Mouse (Mus musculus): ENCODE results near the gene Dtx1. TPM values are rescaled to one million over a fixed set of nuclear protein-coding genes. Genes with fewer than 3 reads are reported as not detected.

Dtx1 gene
- total RNA-seq, 2 experiments from 2014 or later, result 84.4 to 90.4 TPM

DNA sequence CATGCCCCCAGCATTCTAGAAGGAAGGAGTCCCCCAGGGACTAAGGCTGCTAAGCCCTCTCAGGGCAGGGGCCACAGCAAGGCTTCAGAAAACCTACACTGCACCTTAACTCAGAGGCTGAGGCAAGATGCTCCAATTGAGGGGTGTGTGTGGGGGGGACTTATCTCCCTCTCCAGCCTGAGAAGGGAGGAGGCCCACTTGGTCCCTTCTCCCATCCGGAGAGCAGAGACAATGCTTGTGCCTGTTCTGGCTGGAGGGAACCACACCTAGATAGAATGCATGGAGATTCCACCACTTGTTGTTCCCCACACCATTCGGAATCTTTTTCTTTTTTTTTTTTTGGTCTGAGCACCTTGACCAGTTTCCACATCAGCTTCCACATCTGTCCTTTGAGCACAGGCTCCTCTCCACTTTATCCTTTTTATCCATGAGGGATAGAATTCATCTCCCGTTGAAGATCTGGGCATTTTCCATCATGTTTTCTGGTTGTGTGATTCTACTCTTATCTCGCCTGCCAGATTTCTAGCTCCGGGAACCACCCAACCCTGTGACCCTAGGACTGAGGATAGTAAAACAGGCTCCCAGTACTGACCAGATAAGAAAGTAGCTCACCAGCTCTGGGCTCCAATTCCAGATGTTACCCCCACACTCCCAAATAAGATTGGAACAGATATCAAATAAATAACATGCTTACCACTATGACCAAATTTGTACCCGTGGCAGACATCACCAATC lies 24.8 kb downstream of the Dtx1 start:
- no peak for DNase-seq (ENCODE audit: extremely low spot score in 1 of 2, low spot score in 2 of 2)
- intact Hi-C loops (cut with DNase I), result no loop called here

DNA sequence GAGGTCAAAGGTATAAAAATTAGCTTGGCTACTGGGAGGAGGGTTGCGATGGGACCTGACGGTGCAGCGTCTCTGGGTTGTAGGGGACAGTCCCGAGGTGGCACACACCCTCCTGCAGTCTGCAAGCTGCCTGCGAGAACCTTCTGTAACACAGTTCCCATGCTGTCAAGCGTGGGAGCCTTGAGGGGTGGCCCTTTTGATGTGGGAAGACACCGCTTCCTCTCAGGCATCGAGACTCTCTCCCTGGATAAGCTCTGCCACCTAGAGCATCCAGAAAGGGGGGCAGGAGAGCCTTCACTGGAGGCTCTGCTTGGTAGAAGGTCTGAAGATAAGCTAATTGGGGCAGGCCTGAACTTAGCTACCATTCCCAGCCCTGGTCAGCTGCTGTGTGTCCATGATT lies 26.0 kb downstream of the Dtx1 start:
- DNase-seq (ENCODE audit: extremely low spot score in 1 of 2, low spot score in 2 of 2), result no peak
- intact Hi-C loops (cut with DNase I), result no loop called here

DNA sequence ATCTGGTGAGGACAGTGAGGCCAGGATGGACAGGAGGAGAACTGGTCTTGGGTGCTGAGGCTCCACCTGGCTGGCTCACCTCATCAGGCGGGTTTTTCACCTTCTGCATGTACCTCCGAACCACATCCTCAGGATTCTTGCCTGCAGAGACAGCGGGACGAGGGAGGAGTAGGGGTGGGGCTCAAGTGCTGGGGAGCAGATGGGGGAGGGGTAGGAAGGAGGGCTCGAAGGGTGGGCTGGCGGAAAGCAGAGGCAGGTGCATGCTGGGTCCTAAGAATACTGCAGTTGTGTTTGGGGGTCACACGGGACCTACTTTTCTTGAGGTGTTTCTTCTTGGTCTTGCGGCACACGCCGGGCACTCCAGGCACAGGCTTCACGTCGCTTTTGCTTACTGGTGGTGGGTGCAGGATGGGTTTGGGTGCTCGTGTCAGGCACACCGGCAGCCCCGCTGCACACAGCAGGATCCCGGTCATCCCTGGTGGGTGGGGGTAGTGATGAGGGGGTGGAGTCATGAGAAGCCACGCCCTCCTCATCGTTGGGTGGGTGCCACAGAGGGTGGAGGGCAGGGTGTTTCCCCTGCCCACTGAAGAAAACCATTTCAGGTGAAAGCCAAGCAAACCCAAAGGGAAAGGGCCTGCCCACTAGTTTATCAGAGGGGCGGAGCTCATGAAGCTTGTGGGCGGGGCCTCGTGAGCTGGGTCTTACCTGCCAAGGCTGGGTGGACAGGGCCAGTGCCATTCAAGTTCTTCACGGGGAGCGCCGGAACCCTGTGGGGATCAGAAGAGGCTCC lies 28.6 kb downstream of the Dtx1 start:
- peak in 1 of 2 experiments; percentile 38 for DNase-seq (ENCODE audit: extremely low spot score in 1 of 2, low spot score in 2 of 2)
- intact Hi-C loops (cut with DNase I), result no loop called here

DNA sequence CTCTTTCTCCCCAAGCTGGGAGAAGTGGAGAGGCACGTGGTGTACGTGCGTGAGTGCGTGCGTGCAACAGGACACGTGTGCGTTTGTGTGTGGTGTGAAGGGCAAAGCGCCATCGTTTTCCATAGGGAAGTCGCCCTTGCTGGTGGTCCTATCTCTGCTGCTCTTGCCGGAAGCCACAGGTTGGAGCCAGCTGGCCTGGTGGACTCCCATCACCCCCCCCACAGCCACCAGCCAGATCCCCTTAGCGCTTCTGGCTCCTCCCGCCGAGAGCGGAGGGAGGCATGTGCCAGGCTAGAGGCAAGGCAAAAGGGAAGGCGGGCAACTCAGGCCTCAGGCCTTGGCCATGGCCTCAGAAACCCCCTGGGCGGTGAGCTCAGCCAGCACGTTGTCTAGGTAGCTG lies 30.8 kb downstream of the Dtx1 start:
- intact Hi-C loops (cut with DNase I), result loop anchor here (2.0 kb wide), 1 partner anchor 30 kb away; the partner anchor contains the start of gene Dtx1
- peak; percentile 36 to 64 for DNase-seq (ENCODE audit: extremely low spot score in 1 of 2, low spot score in 2 of 2)

DNA sequence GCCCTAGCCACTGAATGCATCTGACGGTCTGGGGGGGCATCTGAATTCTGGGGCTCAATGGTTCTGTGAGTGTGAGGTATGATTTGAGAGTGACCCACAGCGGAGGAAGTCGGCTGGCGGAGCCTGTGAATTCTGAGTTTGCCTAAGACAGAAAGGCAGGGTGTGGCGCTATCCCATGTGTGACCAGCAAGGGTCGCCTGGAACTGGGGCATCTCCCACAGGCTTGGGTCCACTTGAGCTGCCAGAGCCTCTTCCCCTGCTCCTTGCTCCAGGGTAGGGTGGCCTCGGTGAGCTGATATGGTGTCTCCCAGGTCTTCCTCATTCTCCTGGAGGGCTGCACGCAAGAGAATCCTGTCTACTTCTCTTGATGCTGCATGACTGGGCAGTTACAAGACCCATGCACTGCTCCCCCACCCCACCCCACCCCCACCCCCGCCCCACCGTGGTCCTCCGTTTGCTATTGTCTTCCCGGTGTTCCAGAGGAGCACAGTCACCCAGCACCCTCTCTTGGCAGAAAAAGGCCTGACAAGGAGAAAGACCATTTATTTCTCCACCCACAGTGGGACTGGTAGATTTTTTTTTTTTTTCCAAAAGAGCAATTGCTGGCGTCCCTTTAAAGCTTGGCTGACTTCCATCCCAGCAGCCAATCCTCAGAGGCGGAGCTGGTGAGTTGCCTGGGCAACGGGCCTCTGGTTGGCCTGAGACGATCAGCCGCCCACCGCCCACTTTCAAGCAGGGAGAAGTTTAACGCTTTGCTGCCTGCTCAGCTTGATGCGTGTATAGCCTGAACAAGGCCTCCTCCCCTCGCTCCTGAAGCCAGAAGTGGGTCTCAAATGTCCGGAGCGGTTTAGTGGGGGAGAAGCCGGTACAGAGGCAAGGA lies 31.8 kb downstream of the Dtx1 start:
- DNase-seq (ENCODE audit: extremely low spot score in 1 of 2, low spot score in 2 of 2), result peak; percentile 96 to 97
- intact Hi-C loops (cut with DNase I), result loop anchor here (2.0 kb wide), 1 partner anchor 31 kb away; the partner anchor contains the start of gene Dtx1

DNA sequence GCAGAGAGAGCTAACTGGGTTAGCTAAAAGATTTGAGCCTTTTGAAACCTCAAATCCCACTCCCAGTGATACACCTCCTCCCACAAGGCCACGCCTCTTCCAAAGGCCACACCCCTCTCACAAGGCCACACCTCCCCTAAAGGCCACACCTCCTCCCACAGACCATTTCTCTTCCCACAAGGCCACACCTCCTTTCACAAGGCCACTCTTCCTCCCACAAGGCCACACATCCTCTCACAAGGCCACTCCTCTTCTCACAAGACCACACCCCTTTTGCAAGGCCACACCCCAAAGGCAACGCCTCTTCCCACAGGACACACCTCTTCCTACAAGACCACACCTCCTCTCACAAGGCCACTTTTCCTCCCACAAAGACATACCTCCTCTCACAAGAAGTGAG lies 34.2 kb downstream of the Dtx1 start:
- intact Hi-C loops (cut with DNase I), result no loop called here
- DNase-seq (ENCODE audit: extremely low spot score in 1 of 2, low spot score in 2 of 2), result no peak

DNA sequence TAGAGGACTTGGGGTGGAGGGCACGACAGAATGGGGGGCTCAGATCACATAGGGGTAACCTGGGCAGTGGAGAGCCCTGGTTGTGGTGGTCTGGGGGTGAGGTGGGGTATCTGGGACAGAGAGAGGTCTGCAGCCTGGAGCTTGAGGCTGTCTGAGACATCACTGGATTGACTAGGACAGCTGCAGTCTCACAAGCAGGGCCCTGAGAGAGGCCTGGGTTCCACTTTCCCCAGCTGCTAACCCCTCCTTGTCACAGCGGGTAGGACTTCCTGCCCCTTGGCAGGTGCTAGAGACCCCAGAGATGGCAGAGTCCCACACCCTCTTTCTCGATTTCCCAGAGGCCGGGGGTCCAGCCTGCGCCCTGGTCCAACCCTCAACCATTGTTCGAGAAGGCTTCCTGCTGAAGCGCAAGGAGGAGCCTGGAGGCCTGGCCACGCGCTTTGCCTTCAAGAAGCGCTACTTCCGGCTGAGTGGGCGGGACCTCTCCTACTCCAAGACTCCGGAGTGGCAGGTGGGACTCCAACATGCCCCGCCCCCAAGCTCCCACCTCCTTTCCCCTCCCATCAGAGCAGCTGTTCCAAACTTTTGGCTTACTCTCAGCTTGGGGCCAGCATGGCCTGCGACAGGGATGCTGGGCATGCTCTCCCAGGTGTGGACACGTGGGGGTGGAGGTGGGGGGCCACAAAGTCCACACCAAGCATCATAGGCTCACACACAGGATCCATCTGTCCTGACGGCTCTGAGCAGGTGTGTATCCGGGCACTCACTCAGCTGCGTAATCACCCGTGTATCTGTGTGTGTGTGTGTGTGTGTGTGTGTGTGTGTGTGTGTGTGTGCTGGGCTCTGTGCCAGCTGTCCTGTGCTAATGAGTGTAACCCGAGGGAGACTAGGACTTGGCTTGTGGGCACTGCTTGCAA lies 37.2 kb downstream of the Dtx1 start:
- DNase-seq (ENCODE audit: extremely low spot score in 1 of 2, low spot score in 2 of 2), result peak in 1 of 2 experiments; percentile 77
- intact Hi-C loops (cut with DNase I), result no loop called here

DNA sequence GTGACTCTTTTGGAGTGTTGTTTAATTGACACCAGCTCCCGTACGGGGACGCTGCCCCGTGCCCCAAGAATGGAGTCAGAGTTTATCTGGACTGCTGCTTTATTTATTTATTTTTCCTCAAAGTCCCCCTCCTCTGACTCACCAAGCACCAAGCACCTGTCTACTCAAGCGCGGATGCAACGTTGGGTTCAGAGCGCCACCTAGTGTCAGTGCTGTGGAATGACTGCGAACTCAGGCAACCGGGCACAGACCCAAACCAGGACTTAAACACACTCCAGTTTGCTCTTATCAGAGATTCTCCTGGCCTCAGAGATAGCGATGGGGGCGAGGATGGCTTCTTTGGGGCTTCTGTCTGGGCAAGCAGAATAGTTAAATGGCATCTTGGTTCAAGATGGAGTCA lies 38.1 kb downstream of the Dtx1 start:
- DNase-seq (ENCODE audit: extremely low spot score in 1 of 2, low spot score in 2 of 2), result peak; percentile 69 to 78
- intact Hi-C loops (cut with DNase I), result loop anchor here (2.0 kb wide), 1 partner anchor 53 kb away; no protein-coding TSS in a partner anchor

DNA sequence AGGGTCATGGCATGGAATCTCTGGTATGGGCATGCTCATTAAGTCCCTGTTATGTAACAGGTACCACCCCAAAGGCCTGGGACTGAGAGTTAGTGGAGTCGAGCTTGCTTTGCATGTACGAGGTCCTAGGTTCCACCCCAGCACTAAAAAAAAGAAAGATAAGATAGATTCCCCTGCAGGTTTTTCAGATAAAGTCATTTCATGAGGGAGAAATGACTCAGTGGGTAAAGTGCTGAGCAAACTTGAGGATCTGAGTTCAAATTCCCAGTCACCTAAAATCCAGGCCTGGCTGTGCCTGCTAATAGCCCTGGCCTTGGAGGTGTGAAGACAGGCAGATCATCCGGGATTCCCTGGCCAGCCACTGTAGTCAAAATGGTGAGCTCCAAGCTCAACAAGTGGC lies 39.9 kb downstream of the Dtx1 start:
- intact Hi-C loops (cut with DNase I), result loop anchor here (2.0 kb wide), 1 partner anchor 51 kb away; no protein-coding TSS in a partner anchor
- no peak for DNase-seq (ENCODE audit: extremely low spot score in 1 of 2, low spot score in 2 of 2)

DNA sequence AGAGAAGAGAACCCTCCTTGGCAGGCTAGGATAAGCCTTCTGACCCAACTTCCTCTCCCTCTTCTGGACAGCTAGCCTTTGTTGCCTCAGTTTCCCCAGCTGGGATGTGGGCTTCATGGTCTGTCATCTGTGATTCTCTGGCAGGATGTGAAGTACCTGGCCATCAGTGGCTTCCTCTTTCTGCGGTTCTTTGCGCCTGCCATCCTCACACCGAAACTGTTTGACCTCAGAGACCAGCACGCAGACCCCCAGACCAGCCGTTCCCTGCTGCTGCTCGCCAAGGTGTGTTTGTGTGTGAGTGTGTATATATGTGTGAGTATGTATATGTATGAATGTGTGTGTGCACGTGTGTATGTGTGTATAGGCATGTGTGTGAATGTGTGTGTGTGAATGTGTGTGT lies 41.6 kb downstream of the Dtx1 start:
- DNase-seq (ENCODE audit: extremely low spot score in 1 of 2, low spot score in 2 of 2), result no peak
- intact Hi-C loops (cut with DNase I), result no loop called here

DNA sequence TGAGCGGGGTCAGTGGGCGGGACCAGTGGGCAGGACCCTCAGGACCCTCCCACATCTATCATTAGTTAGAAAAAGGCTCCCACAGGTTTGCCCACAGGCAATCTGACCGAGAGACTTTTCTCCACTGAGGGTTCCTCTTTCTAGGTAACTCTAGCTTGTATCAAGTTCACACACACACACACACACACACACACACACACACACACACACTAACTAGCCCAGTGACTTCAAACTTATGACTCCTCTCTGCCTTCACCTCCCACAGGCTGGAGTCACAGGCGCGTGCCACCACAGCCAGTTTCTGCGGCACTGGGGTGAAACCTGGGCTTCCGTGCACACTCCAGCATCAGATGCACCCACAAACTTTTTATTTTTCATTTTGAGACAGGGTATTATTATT lies 43.0 kb downstream of the Dtx1 start:
- DNase-seq (ENCODE audit: extremely low spot score in 1 of 2, low spot score in 2 of 2), result no peak
- intact Hi-C loops (cut with DNase I), result no loop called here

DNA sequence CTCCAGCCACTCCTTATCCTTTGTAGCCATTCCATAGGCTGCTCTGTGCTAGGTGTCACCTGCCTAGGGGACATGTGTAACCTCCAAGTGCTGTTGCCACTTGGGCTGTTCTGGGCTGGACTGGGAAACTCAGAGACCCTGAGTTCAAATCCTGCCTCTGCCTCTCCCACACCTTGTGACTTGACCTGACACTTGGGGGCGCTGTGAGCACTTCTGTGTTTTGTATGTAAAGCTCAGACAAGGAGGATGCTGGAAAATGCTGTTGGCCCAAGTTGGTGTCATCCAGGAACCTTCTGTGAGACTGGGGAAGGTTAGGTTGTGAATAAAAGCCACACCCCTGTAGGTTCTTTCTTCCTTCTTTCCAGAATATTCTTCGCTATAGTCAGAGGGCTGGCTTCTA lies 46.8 kb downstream of the Dtx1 start:
- intact Hi-C loops (cut with DNase I), result no loop called here
- no peak for DNase-seq (ENCODE audit: extremely low spot score in 1 of 2, low spot score in 2 of 2)

DNA sequence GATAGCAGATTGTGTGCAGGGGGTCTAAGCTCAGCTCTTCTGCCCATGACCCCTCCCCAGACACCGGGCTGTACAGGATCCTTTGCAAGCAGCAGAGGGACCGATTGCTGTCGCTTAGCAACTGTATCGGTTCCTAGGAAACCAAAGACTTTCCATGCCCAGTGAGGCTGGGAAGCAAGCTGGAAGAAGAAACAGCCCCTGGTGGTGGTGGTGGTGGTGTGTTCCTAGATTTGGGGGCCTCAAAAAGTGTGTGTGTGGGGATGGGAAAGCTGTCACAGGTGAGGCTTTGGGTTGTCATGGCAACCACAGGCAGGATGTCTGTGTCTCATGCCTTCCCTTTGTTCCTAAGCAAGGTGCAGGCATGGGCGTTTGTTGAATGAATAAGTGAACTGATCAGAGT lies 50.9 kb downstream of the Dtx1 start:
- intact Hi-C loops (cut with DNase I), result no loop called here
- peak in 1 of 2 experiments; percentile 76 for DNase-seq (ENCODE audit: extremely low spot score in 1 of 2, low spot score in 2 of 2)

DNA sequence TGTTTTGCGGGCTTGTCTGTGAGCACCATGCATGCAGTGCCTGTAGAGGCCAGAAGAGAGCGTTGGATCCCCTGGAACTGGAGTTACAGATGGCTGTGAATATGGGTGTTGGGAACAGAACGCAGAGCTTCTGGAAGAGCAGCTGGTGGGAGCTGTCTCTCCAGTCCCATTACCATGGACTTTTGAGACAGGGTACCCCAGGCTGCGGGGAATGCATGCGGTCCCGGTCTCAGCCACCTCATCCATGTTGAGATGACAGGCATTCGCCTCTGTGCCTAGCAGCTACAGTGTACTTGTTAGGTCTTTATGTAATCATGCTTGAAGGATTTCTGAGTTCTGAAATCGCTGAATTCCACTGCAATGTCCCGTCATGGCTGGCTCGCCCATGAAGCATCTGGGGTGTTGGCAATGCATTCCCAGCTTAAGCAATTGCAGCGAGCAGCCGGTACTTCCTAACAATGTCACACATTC lies 55.4 kb downstream of the Dtx1 start:
- intact Hi-C loops (cut with DNase I), result no loop called here
- peak in 1 of 2 experiments; percentile 66 for DNase-seq (ENCODE audit: extremely low spot score in 1 of 2, low spot score in 2 of 2)

DNA sequence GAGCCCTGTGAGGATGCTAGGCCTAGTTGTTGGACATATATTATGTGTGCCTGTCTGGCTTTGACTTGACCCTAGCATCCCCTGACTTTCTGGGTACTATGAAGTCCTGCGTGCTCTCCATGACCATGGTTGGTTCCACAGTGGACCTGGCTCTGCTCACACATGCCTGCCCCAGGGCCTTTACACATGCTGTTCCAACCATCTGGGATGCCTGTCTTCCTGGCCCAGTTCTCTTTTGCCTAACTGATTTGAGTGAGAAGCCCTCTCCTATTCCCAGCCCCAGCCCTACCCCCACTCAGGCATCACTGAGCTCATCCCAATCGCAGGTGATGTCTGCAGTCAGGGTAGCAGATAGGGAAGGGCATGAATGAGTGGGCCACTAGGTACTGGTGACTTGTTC lies 57.9 kb downstream of the Dtx1 start:
- intact Hi-C loops (cut with DNase I), result no loop called here
- DNase-seq (ENCODE audit: extremely low spot score in 1 of 2, low spot score in 2 of 2), result no peak

DNA sequence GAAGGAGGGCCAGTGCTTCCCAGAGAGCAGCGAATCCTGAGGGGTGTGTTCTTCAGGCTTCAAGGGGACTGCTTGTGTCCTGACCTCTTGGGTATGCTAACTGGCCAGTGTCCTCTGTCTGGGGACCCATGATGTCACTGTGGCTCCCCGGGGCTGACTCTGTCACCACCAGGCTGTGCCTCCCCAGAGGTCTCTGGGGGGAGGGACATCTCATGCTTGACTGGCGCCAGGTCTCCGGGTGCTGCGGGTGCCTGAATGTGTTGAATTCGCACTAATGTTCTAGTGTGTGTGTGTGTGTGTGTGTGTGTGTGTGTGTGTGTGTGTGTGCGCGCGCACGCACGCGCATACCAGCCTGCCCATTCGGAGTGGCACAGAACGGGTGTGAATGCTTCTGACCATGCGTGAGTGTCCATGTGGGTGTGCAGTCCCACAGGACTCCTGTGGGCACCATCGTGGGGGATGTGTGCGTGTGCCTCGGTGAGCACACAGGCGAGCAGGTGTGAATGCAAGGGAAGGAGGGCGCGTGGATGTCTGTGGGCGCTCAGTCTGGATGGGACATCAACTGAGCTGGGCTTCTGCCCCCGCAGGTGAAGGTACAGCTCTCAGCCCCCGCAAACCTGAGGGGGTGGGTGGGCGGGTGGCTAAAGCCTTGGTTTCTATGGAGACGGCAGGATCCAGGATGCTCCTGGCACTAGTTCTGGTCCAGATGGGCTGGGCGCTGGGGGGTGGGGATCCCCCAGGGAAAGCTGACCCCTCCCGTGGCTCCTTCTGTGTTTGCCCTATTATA lies 58.6 kb downstream of the Dtx1 start:
- intact Hi-C loops (cut with DNase I), result no loop called here
- DNase-seq (ENCODE audit: extremely low spot score in 1 of 2, low spot score in 2 of 2), result no peak

DNA sequence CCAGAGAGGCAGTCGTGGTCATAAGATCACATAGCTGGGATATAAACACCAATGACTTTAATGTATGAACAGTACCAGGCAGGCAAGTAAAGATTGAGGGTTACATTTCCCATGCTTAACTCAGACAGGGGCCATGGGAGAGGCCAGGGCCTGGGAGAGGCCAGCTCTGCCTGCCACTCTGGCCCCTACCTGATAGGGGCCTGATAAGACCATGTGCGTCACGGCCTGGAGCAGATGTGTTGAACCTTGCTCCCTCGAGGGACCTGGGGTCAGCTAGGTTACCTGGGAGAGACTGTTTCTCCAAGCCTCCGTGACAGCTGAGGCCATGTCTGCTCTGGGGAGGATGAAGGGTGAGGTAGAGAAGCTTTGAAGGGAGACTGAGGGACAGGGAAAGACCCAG lies 60.5 kb downstream of the Dtx1 start:
- intact Hi-C loops (cut with DNase I), result no loop called here
- no peak for DNase-seq (ENCODE audit: extremely low spot score in 1 of 2, low spot score in 2 of 2)

Data from left cerebral cortex, postnatal 10 days (tissue).